Mouse (Mus musculus) liver, adult 2 months (tissue): Measurements from ENCODE around the gene Zbtb20. TPM values are rescaled to one million over a fixed set of nuclear protein-coding genes. Genes with fewer than 3 reads are reported as not detected.

ENCODE experiments used
- DNase-seq: peaks from one replicate; pipeline ENCODE4 v3.0.0-alpha.2; 2011; ENCODE audit warnings: low read depth, low spot score; ENCODE audit errors: extremely low read depth
- H3K27ac ChIP-seq: fragments of 200-500 bp; replicated peaks from 2 replicates; pipeline ENCODE4 v1.5.1; 2012; ENCODE audit warnings: low read depth, mild to moderate bottlenecking, control low read depth, inconsistent platforms, low read length; ENCODE audit not compliant: insufficient read depth
- H3K27me3 ChIP-seq: fragments of 200-500 bp; 2 replicates; pipeline ENCODE4 v1.6.1; 2012; ENCODE audit warnings: mild to moderate bottlenecking, moderate library complexity, low read length, inconsistent platforms; ENCODE audit not compliant: control insufficient read depth, insufficient read depth
- H3K36me3 ChIP-seq: fragments of 200-500 bp; 2 replicates; pipeline ENCODE4 v1.6.1; 2012; ENCODE audit warnings: low read length, inconsistent platforms; ENCODE audit not compliant: control insufficient read depth, insufficient read depth
- H3K4me1 ChIP-seq: fragments of 200-500 bp; 2 replicates; pipeline ENCODE4 v1.6.1; 2011; ENCODE audit warnings: low read length; ENCODE audit not compliant: control insufficient read depth, insufficient read depth
- H3K4me3 ChIP-seq: fragments of 200-500 bp; 2 replicates; pipeline ENCODE4 v1.5.1; 2011; ENCODE audit warnings: low read depth, mild to moderate bottlenecking, control low read depth, low read length, moderate library complexity; ENCODE audit not compliant: insufficient read depth
- H3K79me2 ChIP-seq: fragments of 200-500 bp; 2 replicates; pipeline ENCODE4 v1.6.1; 2012; ENCODE audit warnings: inconsistent platforms, mild to moderate bottlenecking, low read length, moderate library complexity; ENCODE audit not compliant: control insufficient read depth, insufficient read depth
- H3K9ac ChIP-seq: fragments of 200-500 bp; 2 replicates; pipeline ENCODE4 v1.6.1; 2012; ENCODE audit warnings: low read depth, mild to moderate bottlenecking, control low read depth, inconsistent platforms, low read length
- CTCF ChIP-seq: fragments of 200-500 bp; IDR thresholded peaks from 2 replicates; pipeline ENCODE4 v1.5.1; 2011; ENCODE audit warnings: low read depth, low read length, control low read depth
- POLR2A ChIP-seq: fragments of 200-500 bp; IDR thresholded peaks from 2 replicates; pipeline ENCODE4 v1.6.1; 2011; ENCODE audit warnings: low read length, control low read depth; ENCODE audit not compliant: insufficient read depth; ENCODE audit errors: extremely low read depth
- WGBS: fragments of 180-500 bp; shearing (Covaris S2); methylation state at CpG from one replicate; pipeline ENCODE4 v1.1.7; 2018; 5-methylcytosine and 5-hydroxymethylcytosine counted together
- polyA plus RNA-seq: library from polyadenylated mRNA; depleted of rRNA; stranded (reverse); fragments of >200 nt; gene quantifications from 2 replicates; pipeline ENCODE4 v1.2.3, GENCODE M21; 2012
- total RNA-seq: library from RNA; depleted of rRNA; stranded (reverse); fragments of >200 nt; gene quantifications from 2 replicates; pipeline ENCODE4 v1.2.3, GENCODE M21; 2014

Gene Zbtb20
- total and polyA plus RNA-seq, 2 experiments, result 17.8 to 52.6 TPM

DNA sequence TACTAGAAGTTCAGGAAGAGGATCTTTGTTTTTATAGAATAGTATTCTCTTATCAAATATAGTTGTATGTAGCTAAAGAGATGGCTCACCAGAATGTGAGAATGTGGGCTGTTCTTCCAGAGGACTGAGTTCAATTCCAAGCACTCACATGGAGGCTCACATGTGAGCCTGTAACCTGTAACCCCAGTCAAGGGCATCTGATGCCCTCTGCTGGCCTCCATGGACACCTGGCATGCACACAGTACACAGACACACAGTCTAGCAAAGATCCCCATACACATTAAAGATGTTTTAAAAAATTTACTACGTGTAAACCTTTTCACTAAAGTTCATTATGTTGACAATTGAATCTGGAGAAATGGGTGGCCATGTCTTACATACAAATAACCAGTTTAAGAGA is 343.7 kb downstream of the Zbtb20 start:
- no peak for TF ChIP-seq POLR2A
- peak; percentile 58 for TF ChIP-seq CTCF
- H3K27ac ChIP-seq, result no peak overlapping the region
- 95% methylated on average over 1 of the region's 1 CpGs for WGBS
- H3K4me3 ChIP-seq, result no peak overlapping the region
- DNase-seq, result peak; percentile 37
- H3K79me2 ChIP-seq, result no peaks in the 10 kb centered on the region
- H3K4me1 ChIP-seq, result no peaks in the 10 kb centered on the region
- H3K9ac ChIP-seq, result no peak overlapping the region
- no peaks in the 10 kb centered on the region for H3K27me3 ChIP-seq
- H3K36me3 ChIP-seq, result no peaks in the 10 kb centered on the region

DNA sequence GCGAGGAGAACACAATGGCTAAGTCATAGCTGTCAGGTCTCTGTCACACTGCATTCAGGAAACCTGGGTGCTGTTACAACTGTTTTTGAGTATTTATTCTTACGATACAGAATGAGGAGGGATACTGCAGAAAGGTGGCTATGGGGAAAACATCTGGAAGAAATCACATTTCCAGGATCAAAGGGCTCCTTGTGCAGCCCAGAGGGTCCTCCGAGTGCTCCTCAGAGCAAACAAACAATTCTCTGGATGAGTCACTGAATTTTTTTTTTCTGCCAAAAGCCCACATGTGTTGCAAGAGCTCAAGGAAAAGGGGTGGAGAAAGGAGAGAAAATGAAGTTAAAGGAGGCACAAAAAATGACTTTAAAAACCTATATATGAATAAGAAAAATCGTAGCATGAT is 345.6 kb downstream of the Zbtb20 start:
- 70% methylated on average over 4 of the region's 4 CpGs for WGBS
- Histone ChIP-seq H3K36me3 (no peaks in the 10 kb centered on the region), H3K79me2 (no peaks in the 10 kb centered on the region), H3K27ac (no peak overlapping the region), H3K9ac (no peak overlapping the region), H3K4me1 (no peaks in the 10 kb centered on the region), H3K27me3 (no peaks in the 10 kb centered on the region), H3K4me3 (no peak overlapping the region)
- no peak for TF ChIP-seq POLR2A
- TF ChIP-seq CTCF, result no peak
- DNase-seq, result no peak

DNA sequence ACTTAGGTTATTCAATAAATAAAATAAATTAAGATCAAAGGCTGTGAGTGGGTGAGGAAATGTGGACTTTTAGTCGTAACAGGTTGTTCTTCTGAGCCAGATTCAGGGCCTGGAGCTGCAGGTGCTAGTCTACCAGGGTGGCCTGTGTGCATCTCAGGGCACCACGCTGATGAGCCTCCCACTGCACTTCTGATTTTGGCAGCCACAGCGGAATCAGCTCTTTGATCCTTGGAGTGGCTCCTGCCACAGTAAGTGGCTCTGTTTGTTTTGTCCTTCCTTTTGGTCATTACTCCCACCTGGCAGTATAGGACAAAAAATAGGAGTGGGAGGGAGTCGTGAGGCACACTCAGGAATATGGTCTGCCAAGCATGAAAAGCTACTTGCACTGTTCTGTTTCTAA is 354.6 kb downstream of the Zbtb20 start:
- H3K79me2 ChIP-seq, result no peaks in the 10 kb centered on the region; the same call in 1 of the 2 replicates
- no peaks in the 10 kb centered on the region for H3K36me3 ChIP-seq
- H3K9ac ChIP-seq, result no peak overlapping the region
- 0 out of 2 replicates have a peak overlapping the region, but pooled peaks have one; percentile 32 for H3K27ac ChIP-seq
- peaks cover 16% of the 10 kb centered on the region; the same call in 1 of the 2 replicates for H3K4me1 ChIP-seq
- TF ChIP-seq CTCF, result no peak
- TF ChIP-seq POLR2A, result no peak
- peak; percentile 60 for DNase-seq
- no peak overlapping the region for H3K4me3 ChIP-seq
- H3K27me3 ChIP-seq, result no peaks in the 10 kb centered on the region
- WGBS, result 28% methylated on average over 4 of the region's 4 CpGs

DNA sequence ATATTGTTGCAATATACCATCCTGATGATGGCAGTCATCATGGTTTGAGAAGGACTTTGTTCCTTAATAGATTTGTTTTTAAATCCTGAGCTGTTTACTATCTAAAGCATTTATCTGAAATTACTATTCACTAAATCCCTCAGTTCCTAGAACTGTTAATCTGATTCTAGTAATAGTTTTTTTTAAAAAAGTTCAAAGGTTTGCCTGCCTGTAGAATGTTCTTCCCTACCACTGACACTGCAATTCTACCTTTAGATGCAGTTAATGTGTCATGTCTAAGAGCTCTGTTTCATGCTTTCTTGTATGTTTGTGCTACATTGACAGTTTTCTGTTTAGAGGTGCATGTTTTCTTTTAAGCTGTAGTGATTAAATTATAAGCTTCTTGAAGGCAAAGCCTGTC is 358.6 kb downstream of the Zbtb20 start:
- TF ChIP-seq CTCF (no peak), POLR2A (no peak)
- Histone ChIP-seq H3K27me3 (no peaks in the 10 kb centered on the region), H3K9ac (no peak overlapping the region), H3K36me3 (no peaks in the 10 kb centered on the region), H3K79me2 (peaks cover 3% of the 10 kb centered on the region; the same call in 1 of the 2 replicates), H3K4me1 (peaks cover 23% of the 10 kb centered on the region; the same call in 1 of the 2 replicates), H3K27ac (no peak overlapping the region; the same call in 1 of the 2 replicates), H3K4me3 (no peak overlapping the region)
- peak; percentile 57 for DNase-seq

DNA sequence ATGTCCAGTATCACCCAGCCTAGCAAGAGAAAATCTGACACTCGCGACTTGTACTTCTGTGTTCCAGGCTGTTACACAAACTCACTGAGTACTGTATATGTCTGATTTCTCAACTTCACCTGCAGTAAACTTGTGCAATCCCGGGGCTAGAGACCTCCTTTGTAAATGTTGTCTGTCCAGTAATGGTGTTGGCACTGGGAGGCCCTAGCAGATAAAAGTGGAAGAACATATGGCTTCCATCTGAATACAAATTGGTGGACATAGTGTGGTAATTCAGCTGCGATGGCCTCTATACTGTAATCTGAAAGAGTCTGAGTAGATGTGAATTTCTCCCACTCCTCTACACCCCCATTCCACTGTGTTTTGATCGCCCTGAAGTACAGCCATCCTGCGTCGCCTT is 359.6 kb downstream of the Zbtb20 start:
- Histone ChIP-seq H3K79me2 (peaks cover 3% of the 10 kb centered on the region; the same call in 1 of the 2 replicates), H3K9ac (peak overlapping the region; percentile 87), H3K4me1 (peaks cover 24% of the 10 kb centered on the region), H3K4me3 (peak overlapping the region; percentile 61), H3K27ac (peak overlapping the region; percentile 92), H3K27me3 (no peaks in the 10 kb centered on the region), H3K36me3 (no peaks in the 10 kb centered on the region; the same call in 1 of the 2 replicates)
- TF ChIP-seq POLR2A (no peak), CTCF (no peak)
- 21% methylated on average over 7 of the region's 7 CpGs for WGBS
- DNase-seq, result peak; percentile 85

DNA sequence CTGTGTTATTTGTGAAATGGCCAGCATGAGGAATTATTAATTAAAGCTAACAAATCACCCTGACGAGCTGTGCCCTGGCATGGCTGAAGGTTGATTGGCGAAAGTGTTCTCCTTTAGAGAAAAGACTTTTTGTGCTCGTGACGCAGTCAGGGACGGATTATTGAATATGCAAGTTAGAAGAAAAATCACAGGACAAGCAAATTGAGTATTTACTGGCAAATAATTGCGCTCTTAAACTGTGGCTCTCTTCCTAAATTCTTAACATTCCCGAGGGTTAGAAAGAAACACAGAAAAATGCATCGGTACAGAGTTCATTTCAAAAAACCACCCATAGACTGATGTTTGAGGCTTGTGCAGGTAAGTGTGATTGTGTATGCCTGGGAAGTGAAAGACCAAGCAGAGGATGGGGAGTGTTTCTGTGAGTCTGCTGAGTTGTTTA is 360.1 kb downstream of the Zbtb20 start:
- Histone ChIP-seq H3K27me3 (no peaks in the 10 kb centered on the region), H3K9ac (peak overlapping the region; percentile 88), H3K27ac (peak overlapping the region; percentile 92), H3K4me3 (peak overlapping the region; percentile 61), H3K4me1 (peaks cover 23% of the 10 kb centered on the region), H3K79me2 (peaks cover 5% of the 10 kb centered on the region; the same call in 1 of the 2 replicates), H3K36me3 (no peaks in the 10 kb centered on the region; the same call in 1 of the 2 replicates)
- TF ChIP-seq CTCF (no peak), POLR2A (no peak)
- 15% methylated on average over 8 of the region's 8 CpGs for WGBS
- DNase-seq, result peak; percentile 80
